ENCODE assay signal across 7 mouse cellular contexts in genomic region chr3:104962141-104962611, GRCm38 (mm10). TPM values are rescaled to one million over a fixed set of nuclear protein-coding genes. Genes with fewer than 3 reads are reported as not detected.
DNase-seq lines count a peak whose midpoint lies in the region; ATAC-seq lines count a peak whose summit lies in the region.

No protein-coding gene starts in this region.

- H3K9me3 ChIP-seq in heart, embryonic 14.5 days (ENCODE audit: control insufficient read depth, low read length), result no peaks in the 10 kb centered on the region
- H3K9me3 ChIP-seq in limb, embryonic 12.5 days, result no peaks in the 10 kb centered on the region

- peaks cover 22 to 31% of the 10 kb centered on the region in 2 experiments for H3K4me1 ChIP-seq in heart, embryonic 14.5 days (ENCODE audit: control insufficient read depth in 2 of 2, insufficient read depth in 2 of 2, low read length in 2 of 2)
- peaks cover 44% of the 10 kb centered on the region for H3K4me1 ChIP-seq in limb, embryonic 12.5 days (replicated peaks)

- peak overlapping the region; percentile 51 to 56 for H3K4me3 ChIP-seq in heart, embryonic 14.5 days (ENCODE audit: control insufficient read depth in 1 of 2, insufficient read depth in 1 of 2, low read depth in 1 of 2, low read length in 2 of 2)
- peak overlapping the region; percentile 57 for H3K4me3 ChIP-seq in limb, embryonic 12.5 days (replicated peaks)

- 0% methylated on average over 30 of the region's 31 CpGs for WGBS in heart, embryonic 14.5 days
- under 1% methylated on average over 31 of the region's 31 CpGs for WGBS in limb, embryonic 12.5 days

- H3K27ac ChIP-seq in heart, embryonic 14.5 days (replicated peaks in 1 of 2; ENCODE audit: control insufficient read depth in 1 of 2, insufficient read depth in 1 of 2, low read depth in 2 of 2, low read length in 2 of 2), result no peak overlapping the region
- H3K27ac ChIP-seq in limb, embryonic 12.5 days, result no peak overlapping the region

- H3K36me3 ChIP-seq in heart, embryonic 14.5 days (ENCODE audit: control insufficient read depth, insufficient read depth, low read length), result no peaks in the 10 kb centered on the region
- no peaks in the 10 kb centered on the region for H3K36me3 ChIP-seq in limb, embryonic 12.5 days

- peaks cover 41% of the 10 kb centered on the region for H3K27me3 ChIP-seq in heart, embryonic 14.5 days (ENCODE audit: control insufficient read depth, insufficient read depth, low read length)
- H3K27me3 ChIP-seq in limb, embryonic 12.5 days, result peaks cover 68% of the 10 kb centered on the region

- 0 out of 2 replicates have a peak, but pooled peaks have one; percentile 4 for ATAC-seq in heart, embryonic 14.5 days (ENCODE audit: insufficient number of reproducible peaks, insufficient read depth, low FRiP score, low read depth)
- peak; percentile 32; the same call in 1 of the 2 replicates for ATAC-seq in limb, embryonic 12.5 days (ENCODE audit: insufficient number of reproducible peaks, insufficient read depth, low FRiP score, low TSS enrichment, low read depth)

- DNase-seq in urinary bladder, postnatal 14 days (ENCODE audit: low spot score), result peak; percentile 60
- no peak for DNase-seq in urinary bladder, postnatal 4 days (ENCODE audit: low spot score in 2 of 2)
- DNase-seq in neural tube, embryonic 10.5 days (ENCODE audit: extremely low spot score, low spot score), result peak; percentile 67
- no peak for DNase-seq in cerebellum, postnatal 4 days (ENCODE audit: low spot score in 2 of 2)
- no peak for DNase-seq in thymus, postnatal 25 days

- peak overlapping the region; percentile 87 for H3K4me2 ChIP-seq in heart, embryonic 14.5 days (ENCODE audit: low read length)
- H3K4me2 ChIP-seq in limb, embryonic 12.5 days, result peak overlapping the region; percentile 79

- H3K9ac ChIP-seq in heart, embryonic 14.5 days (ENCODE audit: low read length), result peak overlapping the region; percentile 56
- peak overlapping the region; percentile 56; the same call in 1 of the 2 replicates for H3K9ac ChIP-seq in limb, embryonic 12.5 days (replicated peaks)

RNA-seq across cellular contexts. Expression of gene Wnt2b, which starts 0.5 kb away (rescaled TPM):
- 0.85 and 1.3 TPM in 2 replicates for polyA plus RNA-seq in heart, embryonic 14.5 days (2014; fragmentation: Nextera tagmentation; extraction: Ambion mirVana)
- 0.69 and 0.70 TPM in 2 replicates for polyA plus RNA-seq in limb, embryonic 12.5 days (2016; fragmentation: Nextera tagmentation; extraction: Ambion mirVana)

Comparison
In these comparisons a context has a peak if more than half of its experiments do, and no peak if none do; other contexts are left out.
1. DNase-seq: peak in urinary bladder, postnatal 14 days (single experiment) and neural tube, embryonic 10.5 days (single experiment); none in urinary bladder, postnatal 4 days (0 of 2), cerebellum, postnatal 4 days (0 of 2) and thymus, postnatal 25 days (single experiment).